11 mouse cellular contexts compared by ENCODE assay signal in the genomic region with DNA sequence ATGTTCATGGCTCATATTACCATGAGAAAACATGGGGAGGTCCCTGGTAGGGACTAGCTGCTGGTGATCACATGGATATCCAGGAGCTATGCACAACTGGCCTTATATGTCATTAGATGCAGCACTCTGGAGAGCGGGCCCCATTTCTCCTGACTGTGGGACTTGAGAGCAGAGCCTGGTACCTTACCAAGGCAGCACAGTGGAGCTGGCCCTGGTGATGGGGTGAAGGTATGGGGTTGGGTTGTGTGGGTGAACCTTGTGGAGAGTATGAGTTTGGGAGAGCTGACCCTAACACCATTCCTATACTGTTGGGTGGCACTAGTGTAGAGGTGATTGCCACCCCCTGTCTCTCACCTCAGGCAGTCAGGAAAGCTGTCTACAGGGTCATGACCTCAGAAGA.
"Had no signal": no experiment of that assay in that cellular context is flagged by ENCODE, and none has a peak within 500 bp of the region (broad histone marks: within the 10 kb centered on the region; RNA-seq: fewer than 3 reads in every experiment).

No protein-coding gene starts in this region.

- H3K36me3 ChIP-seq: limb, embryonic 13.5 days; neural tube, embryonic 15.5 days had no signal

- H3K27ac ChIP-seq: limb, embryonic 13.5 days; liver, embryonic 14.5 days; neural tube, embryonic 15.5 days had no signal

- H3K4me2 ChIP-seq: limb, embryonic 13.5 days; neural tube, embryonic 15.5 days had no signal

- H3K9me3 ChIP-seq: limb, embryonic 13.5 days; neural tube, embryonic 15.5 days had no signal

- DNase-seq: kidney, postnatal 10 days; kidney, postnatal 4 days; left cerebral cortex, postnatal 4 days; lung, adult 18-20 months; right cerebral cortex, adult 18-20 months; right cerebral cortex, postnatal 25 days; thymus, postnatal 36 days had no signal

- H3K4me3 ChIP-seq: limb, embryonic 13.5 days; myocyte; neural tube, embryonic 15.5 days had no signal

- H3K4me1 ChIP-seq: limb, embryonic 13.5 days; neural tube, embryonic 15.5 days had no signal

- H3K27me3 ChIP-seq: limb, embryonic 13.5 days; neural tube, embryonic 15.5 days had no signal

- H3K9ac ChIP-seq: limb, embryonic 13.5 days; liver, embryonic 14.5 days; neural tube, embryonic 15.5 days had no signal
